Mouse (Mus musculus): ENCODE measurements around the gene Zcchc4. TPM values are rescaled to one million over a fixed set of nuclear protein-coding genes. Genes with fewer than 3 reads are reported as not detected.

The Zcchc4 gene
- total and polyA plus RNA-seq, 3 experiments = 4.5 to 5.2 (median 5.0) TPM

- no peak for TF ChIP-seq POLR2A (IDR thresholded peaks at IDR 0.05; ENCODE audit: insufficient read depth, low read depth, low read length)
- no peak for TF ChIP-seq EP300 (IDR thresholded peaks at IDR 0.05; ENCODE audit: insufficient read depth, low read depth, low read length)
- no peak for TF ChIP-seq CTCF (IDR thresholded peaks at IDR 0.05)
- H3K27me3 ChIP-seq (ENCODE audit: control insufficient read depth, insufficient read depth, low read length) = no peaks in the 10 kb centered on the region
- no peaks in the 10 kb centered on the region for H3K36me3 ChIP-seq (ENCODE audit: control insufficient read depth, insufficient read depth, low read length)
- WGBS = 88% methylated on average over 10 of the region's 10 CpGs
- H3K79me2 ChIP-seq (replicated peaks; ENCODE audit: control insufficient read depth, insufficient read depth, low read length) = no peaks in the 10 kb centered on the region
- H3K4me1 ChIP-seq (ENCODE audit: control insufficient read depth, insufficient read depth, low read length) = no peaks in the 10 kb centered on the region
- no peak for DNase-seq
- H3K9ac ChIP-seq (ENCODE audit: low read depth, low read length) = no peak overlapping the region
- intact Hi-C loops (cut with DNase I) = no loop called here
- no peak overlapping the region for H3K27ac ChIP-seq
- no peak overlapping the region for H3K4me3 ChIP-seq
These were observed 37.2 kb downstream of the Zcchc4 start for GRCm38 (mm10) chr5:52812456-52812855.

- intact Hi-C loops (cut with DNase I) = no loop called here
- no peaks in the 10 kb centered on the region for H3K36me3 ChIP-seq (ENCODE audit: control insufficient read depth, insufficient read depth, low read length)
These were observed 38.1 kb downstream of the Zcchc4 start for GRCm38 (mm10) chr5:52813312-52813711.

DNA sequence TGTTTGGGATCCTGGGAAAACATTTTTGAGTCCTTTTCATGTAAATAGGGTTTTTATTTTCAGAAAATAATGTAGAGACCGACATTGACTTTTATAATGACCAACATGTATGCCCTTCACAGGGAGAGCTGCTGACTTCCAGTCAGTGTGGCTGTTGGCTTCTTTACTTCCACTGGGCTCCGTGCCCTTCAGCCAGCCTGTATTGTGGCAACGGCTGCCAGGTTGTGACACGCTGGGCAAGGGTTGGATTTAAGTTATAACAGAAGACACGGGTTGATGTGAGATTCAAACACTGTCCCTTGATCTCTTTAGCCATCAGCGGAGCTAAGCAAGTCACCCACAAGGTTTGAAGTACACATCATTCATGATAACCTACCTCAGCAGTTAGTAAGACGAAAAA is 43.5 kb downstream of the Zcchc4 start:
- no peaks in the 10 kb centered on the region for H3K36me3 ChIP-seq (ENCODE audit: control insufficient read depth, insufficient read depth, low read length)
- no peaks in the 10 kb centered on the region for H3K79me2 ChIP-seq (replicated peaks; ENCODE audit: control insufficient read depth, insufficient read depth, low read length)
- no peak overlapping the region for H3K27ac ChIP-seq
- no peaks in the 10 kb centered on the region for H3K27me3 ChIP-seq (ENCODE audit: control insufficient read depth, insufficient read depth, low read length)
- intact Hi-C loops (cut with DNase I) = no loop called here
- 85% methylated on average over 7 of the region's 7 CpGs for WGBS
- TF ChIP-seq CTCF (IDR thresholded peaks at IDR 0.05) = no peak
- TF ChIP-seq POLR2A (IDR thresholded peaks at IDR 0.05; ENCODE audit: insufficient read depth, low read depth, low read length) = no peak
- no peak for TF ChIP-seq EP300 (IDR thresholded peaks at IDR 0.05; ENCODE audit: insufficient read depth, low read depth, low read length)
- DNase-seq = no peak
- H3K9ac ChIP-seq (ENCODE audit: low read depth, low read length) = no peak overlapping the region
- H3K4me3 ChIP-seq = no peak overlapping the region
- H3K4me1 ChIP-seq (ENCODE audit: control insufficient read depth, insufficient read depth, low read length) = no peaks in the 10 kb centered on the region

More at GRCm38 (mm10) chr5:52813312-52813711, 38.1 kb downstream of the Zcchc4 start:
- no peaks in the 10 kb centered on the region for H3K4me1 ChIP-seq (ENCODE audit: control insufficient read depth, insufficient read depth, low read length)
- no peaks in the 10 kb centered on the region for H3K27me3 ChIP-seq (ENCODE audit: control insufficient read depth, insufficient read depth, low read length)
- TF ChIP-seq POLR2A (IDR thresholded peaks at IDR 0.05; ENCODE audit: insufficient read depth, low read depth, low read length) (no peak), EP300 (IDR thresholded peaks at IDR 0.05; ENCODE audit: insufficient read depth, low read depth, low read length) (no peak), CTCF (IDR thresholded peaks at IDR 0.05) (no peak)
- WGBS = 92% methylated on average over 7 of the region's 7 CpGs
- no peaks in the 10 kb centered on the region for H3K79me2 ChIP-seq (replicated peaks; ENCODE audit: control insufficient read depth, insufficient read depth, low read length)
- H3K4me3 ChIP-seq = no peak overlapping the region
- no peak overlapping the region for H3K27ac ChIP-seq
- no peak for DNase-seq
- H3K9ac ChIP-seq (ENCODE audit: low read depth, low read length) = no peak overlapping the region

DNA sequence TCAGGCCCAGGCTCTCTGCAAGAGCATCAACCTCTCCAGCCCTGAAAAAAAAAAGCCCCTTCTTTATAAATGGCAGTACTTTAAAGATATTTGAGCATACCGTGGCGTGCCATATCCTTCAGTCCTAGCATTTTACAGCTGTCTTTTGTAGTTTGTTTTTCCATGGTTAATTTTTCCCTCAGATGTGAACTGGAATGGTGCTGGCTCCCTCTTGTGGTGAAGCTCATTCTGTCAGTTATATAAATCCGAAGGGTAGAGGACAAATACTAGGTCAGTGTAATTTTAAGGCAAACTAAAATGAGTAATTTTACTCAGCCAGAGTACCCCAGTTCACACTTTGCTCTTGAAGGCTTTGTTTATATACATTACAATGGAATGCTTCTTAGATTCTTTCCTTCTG is 46.5 kb downstream of the Zcchc4 start:
- no peaks in the 10 kb centered on the region for H3K79me2 ChIP-seq (replicated peaks; ENCODE audit: control insufficient read depth, insufficient read depth, low read length)
- no peak for TF ChIP-seq POLR2A (IDR thresholded peaks at IDR 0.05; ENCODE audit: insufficient read depth, low read depth, low read length)
- TF ChIP-seq CTCF (IDR thresholded peaks at IDR 0.05) = peak; percentile 84
- H3K36me3 ChIP-seq (ENCODE audit: control insufficient read depth, insufficient read depth, low read length) = peaks cover 4% of the 10 kb centered on the region
- intact Hi-C loops (cut with DNase I) = loop anchor here (5.0 kb wide), 1 partner anchor 304 kb away; no protein-coding TSS in a partner anchor
- no peak for DNase-seq
- H3K9ac ChIP-seq (ENCODE audit: low read depth, low read length) = no peak overlapping the region
- peaks cover 2% of the 10 kb centered on the region for H3K4me1 ChIP-seq (ENCODE audit: control insufficient read depth, insufficient read depth, low read length)
- H3K27me3 ChIP-seq (ENCODE audit: control insufficient read depth, insufficient read depth, low read length) = no peaks in the 10 kb centered on the region
- no peak overlapping the region for H3K4me3 ChIP-seq
- H3K27ac ChIP-seq = no peak overlapping the region
- WGBS = 32% methylated on average over 3 of the region's 3 CpGs

DNA sequence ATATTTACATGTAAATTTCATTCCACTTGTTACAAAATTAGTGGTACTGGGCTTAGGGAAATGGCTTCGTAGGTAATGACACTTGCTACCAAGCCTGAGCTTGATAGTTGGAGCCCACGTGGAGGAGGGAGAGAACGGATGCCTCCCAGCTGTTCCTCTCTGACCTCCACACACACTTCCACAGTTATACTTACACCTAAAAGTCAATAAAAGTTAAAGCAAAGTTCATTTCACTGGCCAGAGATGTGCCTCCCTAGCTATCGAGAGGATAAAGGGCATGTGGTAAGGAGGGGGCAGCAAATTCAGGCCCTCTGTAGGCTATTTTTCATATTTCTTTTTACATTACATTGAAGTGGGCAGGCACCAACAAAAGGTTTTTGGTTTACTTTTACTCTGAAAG is 52.7 kb downstream of the Zcchc4 start:
- DNase-seq = no peak
- no peak overlapping the region for H3K4me3 ChIP-seq
- H3K4me1 ChIP-seq (ENCODE audit: control insufficient read depth, insufficient read depth, low read length) = peaks cover 3% of the 10 kb centered on the region
- no peaks in the 10 kb centered on the region for H3K27me3 ChIP-seq (ENCODE audit: control insufficient read depth, insufficient read depth, low read length)
- intact Hi-C loops (cut with DNase I) = no loop called here
- H3K9ac ChIP-seq (ENCODE audit: low read depth, low read length) = no peak overlapping the region
- no peaks in the 10 kb centered on the region for H3K79me2 ChIP-seq (replicated peaks; ENCODE audit: control insufficient read depth, insufficient read depth, low read length)
- no peak overlapping the region for H3K27ac ChIP-seq
- H3K36me3 ChIP-seq (ENCODE audit: control insufficient read depth, insufficient read depth, low read length) = peaks cover 4% of the 10 kb centered on the region
- no peak for TF ChIP-seq EP300 (IDR thresholded peaks at IDR 0.05; ENCODE audit: insufficient read depth, low read depth, low read length)
- no peak for TF ChIP-seq POLR2A (IDR thresholded peaks at IDR 0.05; ENCODE audit: insufficient read depth, low read depth, low read length)
- TF ChIP-seq CTCF (IDR thresholded peaks at IDR 0.05) = no peak
- WGBS = 85% methylated on average over 4 of the region's 4 CpGs

DNA sequence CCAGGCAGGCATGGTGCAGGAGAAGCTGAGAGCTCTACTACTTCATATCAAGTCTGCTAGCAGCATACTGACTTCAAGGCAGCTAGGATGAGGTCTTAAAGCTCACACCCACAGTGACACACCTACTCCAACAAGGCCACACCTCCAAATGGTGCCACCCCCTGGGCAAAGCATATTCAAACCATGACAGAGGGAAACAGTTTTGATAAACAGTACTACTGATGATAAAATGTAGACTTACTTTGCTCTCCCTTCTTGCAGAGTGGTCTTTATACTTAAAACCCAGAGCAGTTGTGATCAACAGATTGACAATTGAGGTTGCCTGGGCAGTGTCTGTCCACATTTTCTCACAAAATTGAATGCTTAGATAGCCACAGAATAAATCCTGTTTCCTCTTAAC is 57.8 kb downstream of the Zcchc4 start:
- H3K4me3 ChIP-seq = peak overlapping the region; percentile 57; the same call in 1 of the 2 replicates
- intact Hi-C loops (cut with DNase I) = loop anchor here (5.0 kb wide), 1 partner anchor 51 kb away; no protein-coding TSS in a partner anchor

More for the DNA sequence above, 57.8 kb downstream of the Zcchc4 start:
- no peaks in the 10 kb centered on the region for H3K36me3 ChIP-seq (ENCODE audit: control insufficient read depth, insufficient read depth, low read length)
- H3K27me3 ChIP-seq (ENCODE audit: control insufficient read depth, insufficient read depth, low read length) = no peaks in the 10 kb centered on the region
- TF ChIP-seq EP300 (IDR thresholded peaks at IDR 0.05; ENCODE audit: insufficient read depth, low read depth, low read length) (no peak), CTCF (IDR thresholded peaks at IDR 0.05) (no peak), POLR2A (IDR thresholded peaks at IDR 0.05; ENCODE audit: insufficient read depth, low read depth, low read length) (no peak)
- H3K9ac ChIP-seq (ENCODE audit: low read depth, low read length) = no peak overlapping the region
- no peak for DNase-seq
- peaks cover 1% of the 10 kb centered on the region; the same call in 1 of the 2 replicates for H3K79me2 ChIP-seq (replicated peaks; ENCODE audit: control insufficient read depth, insufficient read depth, low read length)
- peaks cover 9% of the 10 kb centered on the region for H3K4me1 ChIP-seq (ENCODE audit: control insufficient read depth, insufficient read depth, low read length)
- peak overlapping the region; percentile 92 for H3K27ac ChIP-seq
